Mouse (Mus musculus) lung, postnatal 0 days (tissue): ENCODE data around the gene Sphk2. TPM values are rescaled to one million over a fixed set of nuclear protein-coding genes. Genes with fewer than 3 reads are reported as not detected.
A peak's percentile ranks its signal among the peaks of the same experiment; 100 is the strongest.

ENCODE experiments used
- ATAC-seq: fragments of 200-750 bp; cut with Nextera tagmentation; 2 replicates; pipeline ENCODE4 v1.8.0; 2017; ENCODE audit warnings: moderate library complexity
- DNase-seq: peaks from one replicate; pipeline ENCODE4 v3.0.0-alpha.2; 2016; ENCODE audit warnings: low spot score
- H3K27ac ChIP-seq: fragments of 300-500 bp; sonication (generic); 2 replicates; pipeline ENCODE4 v1.5.1; 2014; ENCODE audit warnings: antibody characterized with exemption, mild to moderate bottlenecking, low read length, mixed read lengths
- H3K27me3 ChIP-seq: fragments of 300-500 bp; sonication (generic); replicated peaks from 2 replicates; pipeline ENCODE4 v1.6.1; 2014; ENCODE audit warnings: low read length, mixed read lengths; ENCODE audit not compliant: insufficient read depth
- H3K36me3 ChIP-seq: fragments of 300-500 bp; sonication (generic); 2 replicates; pipeline ENCODE4 v1.6.1; 2014; ENCODE audit warnings: low read length, mixed read lengths; ENCODE audit not compliant: insufficient read depth
- H3K4me1 ChIP-seq: fragments of 300-500 bp; sonication (generic); 2 replicates; pipeline ENCODE4 v1.6.1; 2014; ENCODE audit warnings: antibody characterized with exemption, low read depth, low read length, mixed read lengths; ENCODE audit not compliant: insufficient read depth
- H3K4me2 ChIP-seq: fragments of 300-500 bp; sonication (generic); replicated peaks from 2 replicates; pipeline ENCODE4 v1.6.1; 2014; ENCODE audit warnings: low read depth, mild to moderate bottlenecking, low read length, moderate library complexity, mixed read lengths
- H3K4me3 ChIP-seq: fragments of 300-500 bp; sonication (generic); 2 replicates; pipeline ENCODE4 v1.5.1; 2014; ENCODE audit warnings: low read depth, low read length
- H3K9ac ChIP-seq: fragments of 300-500 bp; sonication (generic); replicated peaks from 2 replicates; pipeline ENCODE4 v1.6.1; 2014; ENCODE audit warnings: low read depth, mild to moderate bottlenecking
- H3K9me3 ChIP-seq: fragments of 300-500 bp; sonication (generic); 2 replicates; pipeline ENCODE4 v1.6.1; 2016; ENCODE audit warnings: low read length, mixed read lengths
- CTCF ChIP-seq: IDR thresholded peaks from 2 replicates; pipeline ENCODE4 v1.5.1; 2016; ENCODE audit warnings: antibody characterized with exemption, mild to moderate bottlenecking
- EP300 ChIP-seq: IDR thresholded peaks from 2 replicates; pipeline ENCODE4 v1.6.1; 2016; ENCODE audit warnings: antibody characterized with exemption, mild to moderate bottlenecking, control low read depth
- WGBS: fragments of 180-500 bp; shearing (Covaris S2); extraction: QIAGEN DNeasy Blood & Tissue Kit; methylation state at CpG from one replicate; pipeline ENCODE4 v1.1.7; 2014; 5-methylcytosine and 5-hydroxymethylcytosine counted together
- polyA plus RNA-seq: library from polyadenylated mRNA; unstranded; fragments of >200 nt; fragmentation: Nextera tagmentation; extraction: Ambion mirVana; gene quantifications from 2 replicates; pipeline ENCODE4 v1.2.1, GENCODE M21; 2015

Sphk2 gene
- polyA plus RNA-seq, 1 experiment from 2014 or later: 18.2 TPM

DNA sequence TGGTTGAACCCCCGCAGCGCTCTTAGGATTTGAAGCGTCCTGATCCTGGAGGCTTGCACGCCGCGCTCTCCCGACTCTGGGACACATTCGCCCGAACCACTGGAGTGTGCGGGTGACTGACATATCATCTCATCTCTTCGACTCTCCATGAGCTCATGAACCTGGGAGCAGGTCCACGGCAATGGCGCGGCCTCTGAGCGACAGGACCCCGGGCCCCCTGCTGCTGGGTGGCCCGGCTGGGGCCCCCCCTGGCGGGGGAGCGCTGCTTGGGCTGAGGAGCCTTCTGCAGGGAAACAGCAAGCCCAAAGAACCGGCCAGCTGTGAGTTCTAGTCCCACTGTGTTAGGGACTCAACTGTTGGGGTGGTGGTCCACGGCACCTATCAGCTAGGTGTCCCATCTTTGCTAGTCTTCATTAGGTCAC, 12.3 kb downstream of the Sphk2 start:
- no peak; the same call in 1 of the 2 replicates for ATAC-seq
- TF ChIP-seq EP300 (no peak), CTCF (peak; percentile 24; the same call in 1 of the 2 replicates)

DNA sequence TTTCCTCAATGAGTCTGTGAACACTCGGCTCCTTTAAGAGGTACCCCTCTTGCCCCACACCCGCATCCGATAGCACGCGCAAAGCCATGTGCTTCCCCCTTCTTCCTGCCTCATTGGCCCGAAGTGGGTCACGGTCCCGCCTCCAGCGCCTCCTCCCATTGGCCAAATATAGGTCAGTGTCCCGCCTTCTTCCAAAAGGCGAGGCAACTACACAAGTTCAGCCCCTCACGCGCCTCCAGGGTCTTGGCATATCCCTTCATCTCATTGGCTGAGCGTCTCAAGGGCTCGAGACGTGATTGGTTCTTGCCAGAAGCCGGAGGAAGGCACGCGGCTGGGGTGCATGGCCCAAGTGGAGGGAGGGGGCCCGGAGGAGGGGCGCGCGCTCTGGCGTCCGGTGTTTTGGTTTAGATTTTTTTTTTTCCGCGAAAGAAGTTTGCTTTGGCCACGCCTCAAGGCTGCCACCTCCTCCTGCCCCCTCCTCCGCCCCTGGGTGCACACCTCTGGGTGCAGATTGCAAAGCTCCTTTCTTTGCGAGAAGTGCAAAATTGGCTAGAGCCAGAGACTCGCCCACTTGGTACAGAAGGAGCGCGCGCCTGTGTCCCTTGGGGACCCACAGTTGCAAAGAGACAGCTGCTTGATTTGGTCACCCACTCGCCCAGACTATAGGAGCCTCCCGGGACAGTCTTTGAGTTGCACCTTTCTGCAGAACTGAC, 12.9 kb downstream of the Sphk2 start, which contains the start of gene Dbp:
Dbp (plus strand) TSS at position 359 of the 713 bp plus-strand sequence.
- Histone ChIP-seq H3K9me3 (no peaks in the 10 kb centered on the region), H3K4me3 (peak within 1 kb of the TSS; percentile 51), H3K4me2 (peak within 1 kb of the TSS; percentile 95), H3K27ac (peak within 1 kb of the TSS; percentile 81), H3K36me3 (no peaks in the 10 kb centered on the region), H3K27me3 (peaks cover 7% of the 10 kb centered on the region; the same call in 1 of the 2 replicates), H3K4me1 (peaks cover 40% of the 10 kb centered on the region), H3K9ac (peak within 1 kb of the TSS; percentile 39; the same call in 1 of the 2 replicates)
- TF ChIP-seq EP300: peak; percentile 52; the same call in 1 of the 2 replicates
- no peak for TF ChIP-seq CTCF
- DNase-seq: peak; percentile 99
- ATAC-seq: peak; percentile 89
- WGBS: under 1% methylated on average over 35 of the region's 36 CpGs

More for the DNA sequence above, 12.3 kb downstream of the Sphk2 start:
- no peaks in the 10 kb centered on the region for H3K9me3 ChIP-seq
- H3K27me3 ChIP-seq: peaks cover 1% of the 10 kb centered on the region; the same call in 1 of the 2 replicates
- peak overlapping the region; percentile 39; the same call in 1 of the 2 replicates for H3K9ac ChIP-seq
- H3K4me2 ChIP-seq: peak overlapping the region; percentile 95
- H3K36me3 ChIP-seq: 0 out of 2 replicates have a peak, but pooled peaks cover 3% of the 10 kb centered on the region
- WGBS: under 1% methylated on average over 21 of the region's 21 CpGs
- peak overlapping the region; percentile 51 for H3K4me3 ChIP-seq
- H3K4me1 ChIP-seq: peaks cover 36% of the 10 kb centered on the region
- DNase-seq: no peak
- H3K27ac ChIP-seq: peak overlapping the region; percentile 70

DNA sequence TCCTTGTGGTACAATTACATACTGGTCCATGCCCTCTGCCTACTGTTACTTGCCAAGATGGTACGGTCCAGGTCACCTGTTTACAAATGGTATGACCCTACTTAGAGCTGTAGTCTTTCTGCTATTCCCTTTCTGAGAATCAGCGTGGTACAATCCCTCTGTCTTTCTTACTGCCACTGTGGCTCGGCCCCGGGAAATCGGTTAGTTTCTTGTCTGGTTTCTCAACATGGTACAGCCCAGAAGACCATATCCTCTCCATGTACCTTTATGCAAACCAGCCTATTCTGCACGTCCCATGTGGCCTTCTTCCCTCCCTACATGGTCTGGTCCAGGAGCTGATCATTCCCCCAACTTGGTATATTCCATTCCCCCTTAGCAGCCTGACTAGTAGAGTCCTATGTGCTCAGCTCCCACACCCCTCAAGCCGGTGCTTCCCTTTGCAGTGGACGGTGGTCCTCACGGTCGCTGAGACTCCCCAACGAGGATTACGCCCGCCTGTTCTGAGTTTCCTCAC, 13.7 kb downstream of the Sphk2 start:
- Histone ChIP-seq H3K9me3 (no peaks in the 10 kb centered on the region), H3K4me2 (peak overlapping the region; percentile 95), H3K4me3 (peak overlapping the region; percentile 27), H3K27me3 (peaks cover 11% of the 10 kb centered on the region; the same call in 1 of the 2 replicates), H3K9ac (peak overlapping the region; percentile 32; the same call in 1 of the 2 replicates), H3K4me1 (peaks cover 42% of the 10 kb centered on the region), H3K27ac (peak overlapping the region; percentile 81), H3K36me3 (no peaks in the 10 kb centered on the region)
- WGBS: 3% methylated on average over 13 of the region's 13 CpGs
- DNase-seq (peak; percentile 93), ATAC-seq (peak; percentile 37)
- TF ChIP-seq EP300 (no peak), CTCF (no peak)

DNA sequence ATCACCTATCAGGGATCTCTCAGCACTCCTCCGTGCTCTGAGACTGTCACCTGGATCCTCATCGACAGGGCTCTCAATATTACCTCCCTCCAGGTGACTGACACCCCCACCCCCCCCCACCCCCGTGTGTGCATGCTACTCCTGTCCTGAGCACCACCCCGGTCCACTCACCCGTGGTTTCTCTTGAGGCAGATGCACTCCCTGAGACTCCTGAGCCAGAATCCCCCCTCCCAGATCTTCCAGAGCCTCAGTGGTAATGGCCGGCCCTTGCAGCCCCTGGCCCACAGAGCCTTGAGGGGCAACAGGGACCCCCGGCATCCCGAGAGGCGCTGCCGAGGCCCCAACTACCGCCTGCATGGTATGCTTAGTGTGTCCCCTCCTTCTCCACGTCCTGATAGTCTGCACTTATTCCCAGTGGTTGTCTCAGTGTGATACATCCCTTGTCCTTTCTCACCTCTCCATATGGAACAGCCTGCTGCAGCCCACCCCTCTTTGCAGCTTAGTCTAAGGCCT, 14.2 kb downstream of the Sphk2 start:
- no peak for DNase-seq
- H3K27me3 ChIP-seq: peaks cover 13% of the 10 kb centered on the region; the same call in 1 of the 2 replicates
- no peaks in the 10 kb centered on the region for H3K9me3 ChIP-seq
- no peak for ATAC-seq
- H3K36me3 ChIP-seq: no peaks in the 10 kb centered on the region
- TF ChIP-seq CTCF: no peak
- TF ChIP-seq EP300: no peak
- no peak overlapping the region for H3K9ac ChIP-seq
- peaks cover 39% of the 10 kb centered on the region for H3K4me1 ChIP-seq
- peak overlapping the region; percentile 95 for H3K4me2 ChIP-seq
- no peak overlapping the region for H3K4me3 ChIP-seq
- WGBS: 35% methylated on average over 12 of the region's 12 CpGs
- H3K27ac ChIP-seq: peak overlapping the region; percentile 81

DNA sequence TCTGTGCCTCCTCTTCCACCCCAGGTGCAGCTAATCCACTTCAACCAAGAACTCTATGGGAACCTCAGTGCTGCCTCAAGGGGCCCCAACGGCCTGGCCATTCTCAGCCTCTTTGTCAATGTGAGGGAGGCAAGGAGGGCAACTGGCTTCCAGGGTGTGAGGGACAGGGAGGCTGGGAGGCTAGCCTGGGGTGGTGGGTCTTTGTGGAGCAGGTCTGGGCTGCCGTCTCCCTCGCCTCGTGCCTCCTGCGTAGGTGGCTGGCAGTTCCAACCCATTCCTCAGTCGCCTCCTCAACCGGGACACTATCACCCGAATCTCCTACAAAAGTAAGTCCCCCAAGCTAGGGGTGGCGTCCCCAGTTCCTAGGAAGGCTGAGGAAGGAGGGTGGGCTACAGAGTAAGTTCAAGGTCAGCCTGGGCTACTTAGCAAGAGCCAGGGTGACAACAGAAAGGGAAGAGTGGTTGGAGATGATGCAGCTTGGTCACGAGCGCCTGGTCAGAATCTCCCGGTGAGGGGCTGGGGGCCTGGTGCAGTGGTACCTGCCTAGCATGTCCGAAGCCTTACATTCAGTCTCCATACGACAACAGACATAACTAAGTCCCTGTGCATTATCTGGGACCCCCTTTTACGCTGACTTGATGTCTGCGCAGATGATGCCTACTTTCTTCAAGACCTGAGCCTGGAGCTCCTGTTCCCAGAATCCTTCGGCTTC, 14.8 kb downstream of the Sphk2 start:
- no peak overlapping the region for H3K9ac ChIP-seq
- H3K4me2 ChIP-seq: no peak overlapping the region
- H3K4me3 ChIP-seq: no peak overlapping the region
- WGBS: 91% methylated on average over 17 of the region's 17 CpGs
- H3K27me3 ChIP-seq: peaks cover 13% of the 10 kb centered on the region; the same call in 1 of the 2 replicates
- no peak overlapping the region for H3K27ac ChIP-seq
- H3K4me1 ChIP-seq: peaks cover 33% of the 10 kb centered on the region
- TF ChIP-seq EP300 (no peak), CTCF (no peak)
- DNase-seq (no peak), ATAC-seq (no peak)
- H3K9me3 ChIP-seq: no peaks in the 10 kb centered on the region
- no peaks in the 10 kb centered on the region for H3K36me3 ChIP-seq

DNA sequence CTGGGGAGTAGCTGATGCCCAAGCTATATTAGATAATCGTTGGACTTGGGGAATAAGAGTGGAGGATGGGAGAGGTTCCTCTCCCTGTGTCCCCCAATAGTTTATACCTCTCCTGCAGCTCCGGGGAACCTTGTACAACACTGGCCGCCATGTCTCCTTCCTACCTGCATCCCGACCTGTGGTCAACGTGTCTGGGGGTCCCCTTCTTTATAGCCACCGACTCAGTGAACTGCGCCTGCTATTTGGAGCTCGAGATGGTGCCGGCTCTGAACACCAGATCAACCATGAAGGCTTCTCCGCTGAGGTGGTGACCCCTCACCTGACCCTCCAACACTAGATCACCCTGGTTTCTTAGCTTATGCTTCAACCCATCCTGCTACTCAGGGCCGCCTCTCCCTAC, 15.5 kb downstream of the Sphk2 start:
- H3K9me3 ChIP-seq: no peaks in the 10 kb centered on the region
- no peak overlapping the region for H3K9ac ChIP-seq
- no peaks in the 10 kb centered on the region for H3K36me3 ChIP-seq
- H3K4me1 ChIP-seq: peaks cover 31% of the 10 kb centered on the region
- no peak for ATAC-seq
- no peak overlapping the region for H3K4me2 ChIP-seq
- WGBS: 88% methylated on average over 11 of the region's 11 CpGs
- H3K27me3 ChIP-seq: peaks cover 13% of the 10 kb centered on the region; the same call in 1 of the 2 replicates
- TF ChIP-seq EP300: no peak
- no peak for TF ChIP-seq CTCF
- H3K4me3 ChIP-seq: no peak overlapping the region
- no peak overlapping the region for H3K27ac ChIP-seq
- no peak for DNase-seq
